Mouse (Mus musculus) liver, embryonic 14.5 days (tissue): ENCODE results near the gene Lag3.

ENCODE experiments used
- CTCF ChIP-seq: IDR thresholded peaks from 2 replicates; pipeline ENCODE4 v1.5.1; 2016; ENCODE audit warnings: antibody characterized with exemption, low read depth, control low read depth
- EP300 ChIP-seq: IDR thresholded peaks from 2 replicates; pipeline ENCODE4 v1.6.1; 2016; ENCODE audit warnings: antibody characterized with exemption, low read depth

GRCm38 (mm10) chr6:124943526-124943925 lies 32.0 kb upstream of the Lag3 start:
- TF ChIP-seq CTCF (no peak), EP300 (no peak)
